Mouse (Mus musculus) lung, embryonic 14.5 days (tissue): ENCODE data around the gene Pank3. TPM values are rescaled to one million over a fixed set of nuclear protein-coding genes. Genes with fewer than 3 reads are reported as not detected.

Experiments used
- ATAC-seq: fragments of 200-750 bp; cut with Nextera tagmentation; 2 replicates; pipeline ENCODE4 v1.8.0; 2017; ENCODE audit warnings: mild to moderate bottlenecking, moderate TSS enrichment, moderate library complexity; ENCODE audit not compliant: insufficient read depth
- DNase-seq: peaks from one replicate; pipeline ENCODE4 v3.0.0-alpha.2; 2015
- H3K27ac ChIP-seq: fragments of 300-500 bp; sonication (generic); 2 replicates; pipeline ENCODE4 v1.5.1; 2014; ENCODE audit warnings: low read depth, mild to moderate bottlenecking, moderate library complexity
- H3K27me3 ChIP-seq: fragments of 300-500 bp; sonication (generic); 2 replicates; pipeline ENCODE4 v1.6.1; 2014; ENCODE audit warnings: low read length, control low read depth; ENCODE audit not compliant: insufficient read depth
- H3K36me3 ChIP-seq: fragments of 300-500 bp; sonication (generic); 2 replicates; pipeline ENCODE4 v1.6.1; 2014; ENCODE audit warnings: control low read depth; ENCODE audit not compliant: insufficient read depth
- H3K4me1 ChIP-seq: fragments of 300-500 bp; sonication (generic); 2 replicates; pipeline ENCODE4 v1.6.1; 2014; ENCODE audit warnings: antibody characterized with exemption, control low read depth; ENCODE audit not compliant: insufficient read depth
- H3K4me2 ChIP-seq: fragments of 300-500 bp; sonication (generic); 2 replicates; pipeline ENCODE4 v1.6.1; 2014; ENCODE audit warnings: mild to moderate bottlenecking
- H3K4me3 ChIP-seq: fragments of 300-500 bp; sonication (generic); 2 replicates; pipeline ENCODE4 v1.5.1; 2014; ENCODE audit warnings: low read depth, low read length
- H3K9ac ChIP-seq: fragments of 300-500 bp; sonication (generic); 2 replicates; pipeline ENCODE4 v1.6.1; 2014
- H3K9me3 ChIP-seq: fragments of 300-500 bp; sonication (generic); 2 replicates; pipeline ENCODE4 v1.6.1; 2016; ENCODE audit warnings: low read depth, low read length, control low read depth
- CTCF ChIP-seq: IDR thresholded peaks from 2 replicates; pipeline ENCODE4 v1.5.1; 2016; ENCODE audit warnings: antibody characterized with exemption, low read depth
- WGBS: fragments of 180-500 bp; shearing (Covaris S2); extraction: QIAGEN DNeasy Blood & Tissue Kit; methylation state at CpG from one replicate; pipeline ENCODE4 v1.1.7; 2014; 5-methylcytosine and 5-hydroxymethylcytosine counted together
- polyA plus RNA-seq: library from polyadenylated mRNA; unstranded; fragments of >200 nt; fragmentation: Nextera tagmentation; extraction: Ambion mirVana; gene quantifications from 2 replicates; pipeline ENCODE4 v1.2.1, GENCODE M21; 2014

The Pank3 gene
- polyA plus RNA-seq, 1 experiment from 2014 or later, result 22.5 TPM

GRCm38 (mm10) chr11:35756411-35757303 is 12.6 kb upstream of the Pank3 start:
- no peak overlapping the region for H3K9ac ChIP-seq
- H3K4me2 ChIP-seq, result no peak overlapping the region
- H3K36me3 ChIP-seq, result no peaks in the 10 kb centered on the region
- ATAC-seq, result peak; percentile 88
- no peaks in the 10 kb centered on the region for H3K9me3 ChIP-seq
- no peak overlapping the region for H3K4me3 ChIP-seq
- H3K27me3 ChIP-seq, result no peaks in the 10 kb centered on the region
- H3K4me1 ChIP-seq, result no peaks in the 10 kb centered on the region; the same call in 1 of the 2 replicates
- TF ChIP-seq CTCF, result no peak
- WGBS, result 58% methylated on average over 11 of the region's 11 CpGs
- no peak overlapping the region for H3K27ac ChIP-seq
- DNase-seq, result peak; percentile 74

- Histone ChIP-seq H3K4me1 (no peaks in the 10 kb centered on the region; the same call in 1 of the 2 replicates), H3K9ac (no peak overlapping the region), H3K36me3 (no peaks in the 10 kb centered on the region), H3K27ac (no peak overlapping the region), H3K27me3 (no peaks in the 10 kb centered on the region), H3K4me2 (no peak overlapping the region), H3K9me3 (no peaks in the 10 kb centered on the region), H3K4me3 (no peak overlapping the region)
- DNase-seq (no peak), ATAC-seq (no peak)
- no peak for TF ChIP-seq CTCF
- 73% methylated on average over 7 of the region's 7 CpGs for WGBS
Measured at GRCm38 (mm10) chr11:35760001-35760626, 9.2 kb upstream of the Pank3 start.

- TF ChIP-seq CTCF, result no peak
- Histone ChIP-seq H3K9me3 (no peaks in the 10 kb centered on the region), H3K4me1 (no peaks in the 10 kb centered on the region), H3K9ac (no peak overlapping the region), H3K27me3 (no peaks in the 10 kb centered on the region), H3K4me2 (no peak overlapping the region), H3K36me3 (no peaks in the 10 kb centered on the region), H3K27ac (no peak overlapping the region), H3K4me3 (no peak overlapping the region)
- DNase-seq (no peak), ATAC-seq (no peak)
- 86% methylated on average over 4 of the region's 4 CpGs for WGBS
Measured at GRCm38 (mm10) chr11:35760627-35761003, 8.7 kb upstream of the Pank3 start.

- WGBS, result 85% methylated on average over 5 of the region's 5 CpGs
- no peak for DNase-seq
- Histone ChIP-seq H3K9me3 (no peaks in the 10 kb centered on the region), H3K27me3 (no peaks in the 10 kb centered on the region), H3K4me3 (no peak overlapping the region), H3K27ac (no peak overlapping the region), H3K9ac (no peak overlapping the region), H3K36me3 (no peaks in the 10 kb centered on the region), H3K4me2 (no peak overlapping the region), H3K4me1 (no peaks in the 10 kb centered on the region)
- no peak for TF ChIP-seq CTCF
- no peak for ATAC-seq
Measured at GRCm38 (mm10) chr11:35766845-35767244, 2.4 kb upstream of the Pank3 start.

GRCm38 (mm10) chr11:35769746-35770437 is 608 bp downstream of the Pank3 start:
- H3K36me3 ChIP-seq, result peaks cover 6% of the 10 kb centered on the region; the same call in 1 of the 2 replicates
- no peaks in the 10 kb centered on the region for H3K4me1 ChIP-seq
- WGBS, result under 1% methylated on average over 34 of the region's 41 CpGs
- H3K4me3 ChIP-seq, result peak overlapping the region; percentile 85
- peak overlapping the region; percentile 93 for H3K9ac ChIP-seq
- peak overlapping the region; percentile 95 for H3K27ac ChIP-seq
- H3K4me2 ChIP-seq, result peak overlapping the region; percentile 86
- TF ChIP-seq CTCF, result no peak
- DNase-seq (peak; percentile 80), ATAC-seq (peak; percentile 91)
- H3K9me3 ChIP-seq, result no peaks in the 10 kb centered on the region
- H3K27me3 ChIP-seq, result no peaks in the 10 kb centered on the region

GRCm38 (mm10) chr11:35770741-35771504 is 1.6 kb downstream of the Pank3 start:
- 42% methylated on average over 9 of the region's 9 CpGs for WGBS
- H3K9ac ChIP-seq, result peak overlapping the region; percentile 93
- no peak for TF ChIP-seq CTCF

More at GRCm38 (mm10) chr11:35770741-35771504, 1.6 kb downstream of the Pank3 start:
- Histone ChIP-seq H3K9me3 (no peaks in the 10 kb centered on the region), H3K4me2 (peak overlapping the region; percentile 86), H3K27ac (no peak overlapping the region), H3K4me1 (no peaks in the 10 kb centered on the region), H3K36me3 (peaks cover 11% of the 10 kb centered on the region), H3K4me3 (peak overlapping the region; percentile 85), H3K27me3 (no peaks in the 10 kb centered on the region)
- ATAC-seq (no peak), DNase-seq (no peak)
